Mouse (Mus musculus) adrenal gland, postnatal 25 days (tissue): ENCODE measurements at regions not wholly inside any gene's neighbourhood (a gene's known extent, or its start where the extent isn't known, plus 50 kb on each side); places are given as distances from the start of the nearest gene placed in this dataset.
A peak's percentile ranks its signal among the peaks of the same experiment; 100 is the strongest.
"Not testable (repeated sequence)": the region's sequence is repeated elsewhere in the genome, so short reads cannot be mapped to it uniquely, and the experiment has no call there.

Source experiments
- DNase-seq: peaks from one replicate; pipeline ENCODE4 v3.0.0; 2021; ENCODE audit warnings: mixed read lengths
- microRNA-seq, 2 experiments: library from miRNA; unstranded; fragments of <30 nt; microRNA quantifications; one replicate each; pipeline ENCODE4 v1.2.0; 2021

DNA sequence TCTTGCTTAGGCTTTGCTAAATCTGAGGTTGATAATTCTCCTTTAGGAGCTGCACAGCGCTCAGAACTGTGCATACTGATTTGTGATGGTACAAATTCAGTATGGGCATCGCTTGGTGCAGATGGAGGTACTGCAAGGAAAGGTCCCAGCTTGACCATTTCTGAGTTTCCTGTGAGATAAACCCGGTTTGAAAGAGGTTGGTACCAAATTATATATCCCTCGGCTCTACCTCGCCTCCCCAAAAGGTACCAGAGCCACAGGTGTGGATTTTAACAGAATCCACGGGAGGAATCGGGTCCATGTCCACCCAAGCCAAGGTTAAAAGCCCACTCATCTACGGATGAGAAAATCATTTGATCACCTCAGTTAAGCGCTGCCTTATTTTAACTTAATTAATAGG lies 172.5 kb upstream of the Zfp808 start:
- not testable (repeated sequence) for DNase-seq

- DNase-seq, result not testable (repeated sequence)
Observed at GRCm38 (mm10) chr13:61978856-61979255, 150.8 kb upstream of the Zfp808 start.

DNA sequence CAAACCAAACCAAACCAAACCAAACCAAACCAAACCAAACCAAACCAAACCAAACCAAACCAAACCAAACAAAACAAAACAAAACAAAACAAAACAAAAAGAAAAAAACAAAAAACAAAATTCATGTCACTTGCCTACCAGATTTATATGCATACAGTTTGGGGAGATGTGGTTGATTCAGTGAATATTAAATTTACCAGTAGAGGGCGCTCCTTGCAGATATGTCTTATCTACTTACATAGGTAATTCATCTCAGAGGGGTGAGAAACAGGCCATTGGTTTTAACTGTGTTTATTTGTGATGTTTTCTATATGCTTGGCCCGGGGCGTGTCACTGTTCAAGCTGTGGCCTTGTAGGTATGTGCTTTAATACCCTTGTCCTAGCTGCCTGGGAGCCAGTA lies 133.2 kb upstream of the Zfp808 start:
- DNase-seq, result not testable (repeated sequence)

GRCm38 (mm10) chr13:61998803-61999202 lies 130.9 kb upstream of the Zfp808 start:
- peak; percentile 37 for DNase-seq

DNA sequence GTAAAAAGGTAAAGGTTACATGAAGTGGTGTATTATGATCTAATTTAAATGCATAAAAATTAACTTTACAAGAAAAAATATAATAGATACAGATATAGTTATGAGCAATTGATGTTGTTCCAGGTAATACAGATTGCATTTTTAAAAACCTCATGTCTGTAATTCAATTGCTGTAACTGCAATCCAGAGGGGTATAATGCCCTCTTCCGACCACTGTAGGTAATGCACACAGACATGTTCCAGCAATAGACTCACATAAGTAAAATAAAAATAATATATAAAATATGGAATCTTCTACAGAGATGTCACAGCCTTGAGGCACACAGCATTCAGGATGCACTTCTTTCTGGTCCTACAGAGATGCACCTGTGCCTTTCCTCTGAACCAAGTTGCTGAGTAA lies 122.4 kb upstream of the Zfp808 start:
- peak; percentile 21 for DNase-seq

DNA sequence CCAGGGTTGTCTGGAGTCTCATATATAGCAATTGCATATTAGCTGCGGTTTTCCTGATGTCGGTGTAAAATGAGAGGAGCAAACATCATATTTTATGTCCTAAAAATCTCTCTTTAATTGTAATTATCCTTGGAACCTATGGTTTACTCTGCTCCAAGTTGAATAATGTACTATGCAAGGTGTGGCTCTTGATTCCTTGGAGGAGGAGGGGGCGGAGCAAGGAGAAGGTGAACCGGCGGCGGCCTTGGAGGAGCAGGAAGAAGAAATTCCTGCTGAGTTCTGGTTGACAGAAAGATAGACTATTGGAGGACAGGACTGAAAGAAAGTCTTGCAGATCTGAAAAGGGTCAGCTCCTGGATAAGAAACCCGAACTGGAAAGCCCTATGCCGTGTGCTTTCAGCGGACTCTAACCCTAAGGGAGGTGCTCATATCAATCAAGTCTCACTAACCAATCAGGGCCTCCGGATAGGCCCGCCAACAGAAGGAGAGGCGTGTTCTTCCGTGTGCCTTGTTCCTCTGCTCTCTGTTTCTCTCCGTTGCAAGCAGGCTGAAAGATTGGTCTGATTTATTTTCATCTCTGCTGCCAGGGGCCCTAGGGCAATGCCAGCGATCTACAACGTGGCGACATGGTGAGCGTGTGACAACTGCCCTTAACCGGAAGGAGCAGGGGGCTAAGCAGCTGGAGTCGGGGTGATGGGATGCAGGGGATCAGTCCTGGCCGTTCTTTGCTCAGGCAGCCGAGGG lies 114.1 kb upstream of the Zfp808 start:
- DNase-seq, result peak; percentile 11

DNA sequence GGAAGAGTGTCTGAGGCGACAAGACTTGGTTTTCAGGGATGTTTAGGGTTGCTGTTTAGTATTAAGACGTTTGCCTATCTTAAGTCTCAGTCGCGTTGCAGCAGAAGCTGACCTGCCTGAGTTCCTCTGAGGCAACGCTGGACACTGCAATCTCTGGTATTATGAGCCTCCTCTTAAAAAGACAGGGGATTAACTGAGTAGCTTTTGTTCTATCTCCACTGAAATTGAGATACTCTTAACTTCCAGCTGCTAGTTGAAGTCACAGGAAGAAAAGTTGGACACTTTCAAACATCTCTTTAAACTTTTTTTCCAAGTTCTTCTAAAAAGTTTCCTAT lies 113.6 kb upstream of the Zfp808 start:
- not testable (repeated sequence) for DNase-seq

- not testable (repeated sequence) for DNase-seq
Observed at GRCm38 (mm10) chr13:62037646-62038045, 92.0 kb upstream of the Zfp808 start.

DNA sequence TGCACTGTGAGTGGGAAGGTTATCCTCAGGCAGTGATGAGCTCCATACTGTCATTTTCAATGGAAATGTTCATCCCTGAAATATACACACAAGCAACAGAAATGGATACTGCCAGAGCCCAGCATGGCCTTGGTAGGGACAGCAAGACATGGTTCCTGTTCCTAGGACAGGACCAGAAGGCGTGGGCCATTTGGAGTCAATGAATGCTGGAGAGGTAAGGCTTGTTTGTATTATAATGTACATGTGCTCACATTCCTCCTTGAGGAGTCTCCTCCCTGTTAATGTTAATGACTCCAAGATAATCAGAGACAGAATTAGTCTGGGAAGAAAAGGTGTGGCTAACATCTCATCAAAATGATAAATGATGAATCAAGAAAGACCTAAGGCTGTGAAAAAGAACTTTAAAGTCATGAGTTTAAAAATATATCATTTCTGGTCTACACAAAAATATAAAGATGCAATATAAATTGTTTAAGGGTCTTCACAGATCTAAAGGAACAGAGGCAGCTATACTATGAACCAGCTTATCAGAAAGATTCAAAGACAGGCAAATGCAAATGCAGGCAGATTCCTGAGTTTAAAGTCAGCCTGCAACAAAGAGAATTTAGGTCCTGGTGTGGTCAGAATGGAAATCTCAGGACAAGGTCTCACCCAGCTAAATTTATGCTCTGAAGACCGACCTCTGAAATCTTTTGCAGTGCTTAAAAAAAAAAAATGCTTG lies 51.6 kb upstream of the Zfp808 start:
- not testable (repeated sequence) for DNase-seq

GRCm38 (mm10) chr13:62078893-62079292 lies 50.8 kb upstream of the Zfp808 start:
- DNase-seq, result not testable (repeated sequence)

Small RNAs in the stretch of these regions (microRNA-seq; reads per million reads assigned to microRNA genes)
- 0 reads per million in 2 experiments for gene Gm25649
